Mouse (Mus musculus): Measurements from ENCODE around the gene Syn3. TPM values are rescaled to one million over a fixed set of nuclear protein-coding genes. Genes with fewer than 3 reads are reported as not detected.

Syn3 gene
- polyA plus RNA-seq, 1 experiment from 2014 or later, result 44.1 TPM

- H3K27ac ChIP-seq (ENCODE audit: low read depth, low read length), result no peak overlapping the region
- H3K9ac ChIP-seq (replicated peaks; ENCODE audit: low read depth, low read length), result no peak overlapping the region
- H3K4me1 ChIP-seq (ENCODE audit: control insufficient read depth, insufficient read depth, low read length), result no peaks in the 10 kb centered on the region
- 79% methylated on average over 4 of the region's 4 CpGs for WGBS
- ATAC-seq (ENCODE audit: low read depth), result no peak
- H3K4me3 ChIP-seq (ENCODE audit: low read depth, low read length), result no peak overlapping the region
- H3K9me3 ChIP-seq (ENCODE audit: control insufficient read depth, low read length), result no peaks in the 10 kb centered on the region
- H3K4me2 ChIP-seq (ENCODE audit: low read depth, low read length), result no peak overlapping the region
- H3K27me3 ChIP-seq (ENCODE audit: control insufficient read depth, insufficient read depth, low read length), result no peaks in the 10 kb centered on the region
- H3K36me3 ChIP-seq (ENCODE audit: control insufficient read depth, insufficient read depth, low read length), result no peaks in the 10 kb centered on the region
These were observed 175.3 kb downstream of the Syn3 start for GRCm38 (mm10) chr10:86323275-86323994.

GRCm38 (mm10) chr10:86322006-86322405, 176.7 kb downstream of the Syn3 start:
- no peak overlapping the region for H3K4me3 ChIP-seq (ENCODE audit: low read depth, low read length)
- H3K36me3 ChIP-seq (ENCODE audit: control insufficient read depth, insufficient read depth, low read length), result no peaks in the 10 kb centered on the region
- H3K27me3 ChIP-seq (ENCODE audit: control insufficient read depth, insufficient read depth, low read length), result no peaks in the 10 kb centered on the region
- H3K27ac ChIP-seq (ENCODE audit: low read depth, low read length), result no peak overlapping the region
- WGBS, result 52% methylated on average over 1 of the region's 1 CpGs
- no peak overlapping the region for H3K4me2 ChIP-seq (ENCODE audit: low read depth, low read length)
- no peak overlapping the region for H3K9ac ChIP-seq (replicated peaks; ENCODE audit: low read depth, low read length)
- H3K4me1 ChIP-seq (ENCODE audit: control insufficient read depth, insufficient read depth, low read length), result no peaks in the 10 kb centered on the region
- H3K9me3 ChIP-seq (ENCODE audit: control insufficient read depth, low read length), result no peaks in the 10 kb centered on the region
- no peak for ATAC-seq (ENCODE audit: low read depth)

DNA sequence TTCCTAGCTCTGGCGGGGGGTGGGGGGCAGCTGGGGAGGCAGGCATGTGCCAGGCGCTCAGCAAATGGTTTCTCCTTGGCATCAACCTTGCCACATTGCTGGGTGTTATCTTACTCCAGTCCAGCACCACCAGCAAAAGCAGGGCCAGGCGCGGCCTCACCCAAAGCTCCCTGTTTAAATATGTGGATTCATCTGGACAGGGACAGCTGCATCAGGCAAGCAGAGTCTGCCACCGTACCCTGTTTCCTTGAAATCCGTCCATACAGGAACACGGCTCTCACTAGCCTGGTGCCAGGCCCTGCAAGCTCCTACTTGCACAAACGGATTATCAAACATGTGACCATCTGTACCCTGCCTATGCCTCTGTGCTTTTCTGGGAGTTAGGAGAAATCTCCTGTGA, 177.5 kb downstream of the Syn3 start:
- no peaks in the 10 kb centered on the region for H3K36me3 ChIP-seq (ENCODE audit: control insufficient read depth, insufficient read depth, low read length)
- no peak overlapping the region for H3K4me3 ChIP-seq (ENCODE audit: low read depth, low read length)
- H3K27me3 ChIP-seq (ENCODE audit: control insufficient read depth, insufficient read depth, low read length), result no peaks in the 10 kb centered on the region
- ATAC-seq (ENCODE audit: low read depth), result no peak
- H3K9me3 ChIP-seq (ENCODE audit: control insufficient read depth, low read length), result no peaks in the 10 kb centered on the region
- no peak overlapping the region for H3K9ac ChIP-seq (replicated peaks; ENCODE audit: low read depth, low read length)
- H3K27ac ChIP-seq (ENCODE audit: low read depth, low read length), result no peak overlapping the region
- H3K4me2 ChIP-seq (ENCODE audit: low read depth, low read length), result no peak overlapping the region
- H3K4me1 ChIP-seq (ENCODE audit: control insufficient read depth, insufficient read depth, low read length), result no peaks in the 10 kb centered on the region
- 86% methylated on average over 8 of the region's 8 CpGs for WGBS

- Histone ChIP-seq H3K4me1 (ENCODE audit: control insufficient read depth, insufficient read depth, low read length) (no peaks in the 10 kb centered on the region), H3K9me3 (ENCODE audit: control insufficient read depth, low read length) (no peaks in the 10 kb centered on the region), H3K27ac (ENCODE audit: low read depth, low read length) (no peak overlapping the region), H3K36me3 (ENCODE audit: control insufficient read depth, insufficient read depth, low read length) (no peaks in the 10 kb centered on the region), H3K9ac (replicated peaks; ENCODE audit: low read depth, low read length) (no peak overlapping the region), H3K4me3 (ENCODE audit: low read depth, low read length) (no peak overlapping the region), H3K27me3 (ENCODE audit: control insufficient read depth, insufficient read depth, low read length) (no peaks in the 10 kb centered on the region), H3K4me2 (ENCODE audit: low read depth, low read length) (no peak overlapping the region)
- ATAC-seq (ENCODE audit: low read depth), result no peak
- 84% methylated on average over 5 of the region's 5 CpGs for WGBS
These were observed 178.5 kb downstream of the Syn3 start for GRCm38 (mm10) chr10:86320204-86320603.

DNA sequence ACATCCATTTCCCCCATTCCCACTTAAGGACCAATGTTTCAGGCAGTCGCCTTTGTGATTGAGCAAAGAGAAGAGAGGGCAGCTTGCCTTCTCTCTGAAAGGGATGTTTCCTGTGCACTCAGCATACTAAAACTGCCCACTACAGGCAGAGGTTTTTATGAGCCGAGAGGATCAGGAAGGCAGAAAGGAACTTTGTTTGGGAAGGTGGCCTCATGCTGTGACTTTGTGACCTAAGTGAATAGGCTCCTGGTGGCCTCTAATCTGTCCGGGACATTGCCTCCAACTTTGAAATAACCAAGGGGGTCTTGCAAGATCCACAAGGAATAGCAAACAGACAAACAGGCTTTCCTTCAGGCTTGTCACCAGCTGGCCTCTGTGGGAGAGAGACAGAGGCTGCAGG, 179.2 kb downstream of the Syn3 start:
- ATAC-seq (ENCODE audit: low read depth), result no peak
- H3K4me2 ChIP-seq (ENCODE audit: low read depth, low read length), result no peak overlapping the region
- H3K27me3 ChIP-seq (ENCODE audit: control insufficient read depth, insufficient read depth, low read length), result no peaks in the 10 kb centered on the region
- no peak overlapping the region for H3K4me3 ChIP-seq (ENCODE audit: low read depth, low read length)
- no peaks in the 10 kb centered on the region for H3K36me3 ChIP-seq (ENCODE audit: control insufficient read depth, insufficient read depth, low read length)
- WGBS, result 13% methylated on average over 3 of the region's 3 CpGs
- no peaks in the 10 kb centered on the region for H3K9me3 ChIP-seq (ENCODE audit: control insufficient read depth, low read length)
- no peak overlapping the region for H3K9ac ChIP-seq (replicated peaks; ENCODE audit: low read depth, low read length)
- no peak overlapping the region for H3K27ac ChIP-seq (ENCODE audit: low read depth, low read length)
- no peaks in the 10 kb centered on the region for H3K4me1 ChIP-seq (ENCODE audit: control insufficient read depth, insufficient read depth, low read length)

DNA sequence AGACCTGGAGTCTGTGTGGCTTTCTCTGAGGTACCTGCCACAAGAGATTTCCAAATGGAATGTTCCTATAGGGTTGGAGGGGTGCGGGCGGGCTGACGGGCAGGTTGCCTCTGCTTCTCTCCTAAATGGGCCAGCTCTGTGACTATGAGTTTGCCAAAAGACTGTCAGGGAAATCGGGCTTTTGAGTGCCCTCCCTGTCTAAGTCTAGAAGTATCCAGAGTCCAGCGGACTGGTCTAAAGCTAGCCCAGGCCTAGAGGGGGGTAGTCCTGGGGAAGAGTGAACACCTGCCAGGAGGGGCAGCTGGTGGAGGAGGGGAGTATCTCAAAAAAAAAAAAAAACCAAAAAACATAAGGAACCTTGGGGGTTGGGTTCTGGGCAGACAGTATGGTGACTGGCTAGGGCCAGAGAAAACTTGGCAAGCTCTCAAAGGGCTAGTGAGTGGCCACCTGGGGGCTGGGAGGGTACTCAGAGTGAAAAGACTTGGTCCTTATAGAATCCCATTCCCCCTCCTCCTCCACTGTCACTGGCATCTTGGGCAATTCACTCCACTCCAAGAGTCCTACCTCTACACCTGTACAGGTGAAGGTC, 180.1 kb downstream of the Syn3 start:
- Histone ChIP-seq H3K4me3 (ENCODE audit: low read depth, low read length) (no peak overlapping the region), H3K36me3 (ENCODE audit: control insufficient read depth, insufficient read depth, low read length) (no peaks in the 10 kb centered on the region), H3K4me1 (ENCODE audit: control insufficient read depth, insufficient read depth, low read length) (no peaks in the 10 kb centered on the region), H3K27ac (ENCODE audit: low read depth, low read length) (no peak overlapping the region), H3K9me3 (ENCODE audit: control insufficient read depth, low read length) (no peaks in the 10 kb centered on the region), H3K27me3 (ENCODE audit: control insufficient read depth, insufficient read depth, low read length) (no peaks in the 10 kb centered on the region), H3K9ac (replicated peaks; ENCODE audit: low read depth, low read length) (no peak overlapping the region), H3K4me2 (ENCODE audit: low read depth, low read length) (no peak overlapping the region)
- WGBS, result 73% methylated on average over 5 of the region's 5 CpGs
- ATAC-seq (ENCODE audit: low read depth), result no peak

DNA sequence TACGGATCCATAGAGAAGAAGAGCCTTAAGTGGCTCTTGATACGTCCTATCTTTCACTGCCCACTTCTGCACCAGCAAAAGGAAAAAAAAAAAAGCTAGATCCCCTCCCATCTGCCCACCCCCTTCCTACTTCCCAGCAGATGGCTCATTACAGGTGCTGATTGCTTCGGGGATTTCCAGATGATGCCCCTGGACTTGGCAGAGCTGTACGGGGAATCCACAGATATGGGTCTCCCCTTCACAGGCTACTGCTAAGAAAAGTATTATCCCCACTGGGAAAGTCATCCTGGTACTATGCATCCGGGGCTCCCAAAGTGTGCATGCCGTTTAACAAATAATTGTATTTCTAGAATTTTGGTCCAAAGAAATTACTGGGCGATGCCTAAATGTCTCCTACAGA, 181.1 kb downstream of the Syn3 start:
- Histone ChIP-seq H3K27ac (ENCODE audit: low read depth, low read length) (no peak overlapping the region), H3K27me3 (ENCODE audit: control insufficient read depth, insufficient read depth, low read length) (no peaks in the 10 kb centered on the region), H3K36me3 (ENCODE audit: control insufficient read depth, insufficient read depth, low read length) (no peaks in the 10 kb centered on the region), H3K9ac (replicated peaks; ENCODE audit: low read depth, low read length) (no peak overlapping the region), H3K9me3 (ENCODE audit: control insufficient read depth, low read length) (no peaks in the 10 kb centered on the region), H3K4me2 (ENCODE audit: low read depth, low read length) (no peak overlapping the region), H3K4me3 (ENCODE audit: low read depth, low read length) (no peak overlapping the region), H3K4me1 (ENCODE audit: control insufficient read depth, insufficient read depth, low read length) (no peaks in the 10 kb centered on the region)
- WGBS, result 48% methylated on average over 7 of the region's 7 CpGs
- peak; percentile 50; the same call in 1 of the 2 replicates for ATAC-seq (ENCODE audit: low read depth)

GRCm38 (mm10) chr10:86315513-86315912, 183.2 kb downstream of the Syn3 start:
- WGBS, result 51% methylated on average over 3 of the region's 3 CpGs
- no peak overlapping the region for H3K27ac ChIP-seq (ENCODE audit: low read depth, low read length)

GRCm38 (mm10) chr10:86313448-86313847, 185.2 kb downstream of the Syn3 start:
- no peak overlapping the region for H3K9ac ChIP-seq (replicated peaks; ENCODE audit: low read depth, low read length)
- no peak for ATAC-seq (ENCODE audit: low read depth)
- no peaks in the 10 kb centered on the region for H3K27me3 ChIP-seq (ENCODE audit: control insufficient read depth, insufficient read depth, low read length)
- no peaks in the 10 kb centered on the region for H3K9me3 ChIP-seq (ENCODE audit: control insufficient read depth, low read length)
- no peaks in the 10 kb centered on the region for H3K36me3 ChIP-seq (ENCODE audit: control insufficient read depth, insufficient read depth, low read length)
- H3K27ac ChIP-seq (ENCODE audit: low read depth, low read length), result no peak overlapping the region
- WGBS, result 93% methylated on average over 1 of the region's 1 CpGs
- no peak overlapping the region for H3K4me3 ChIP-seq (ENCODE audit: low read depth, low read length)
- H3K4me1 ChIP-seq (ENCODE audit: control insufficient read depth, insufficient read depth, low read length), result no peaks in the 10 kb centered on the region
- no peak overlapping the region for H3K4me2 ChIP-seq (ENCODE audit: low read depth, low read length)

More at GRCm38 (mm10) chr10:86315513-86315912, 183.2 kb downstream of the Syn3 start:
- no peaks in the 10 kb centered on the region for H3K27me3 ChIP-seq (ENCODE audit: control insufficient read depth, insufficient read depth, low read length)
- no peaks in the 10 kb centered on the region for H3K9me3 ChIP-seq (ENCODE audit: control insufficient read depth, low read length)
- H3K36me3 ChIP-seq (ENCODE audit: control insufficient read depth, insufficient read depth, low read length), result no peaks in the 10 kb centered on the region
- no peak for ATAC-seq (ENCODE audit: low read depth)
- H3K9ac ChIP-seq (replicated peaks; ENCODE audit: low read depth, low read length), result no peak overlapping the region
- no peak overlapping the region for H3K4me2 ChIP-seq (ENCODE audit: low read depth, low read length)
- no peak overlapping the region for H3K4me3 ChIP-seq (ENCODE audit: low read depth, low read length)
- no peaks in the 10 kb centered on the region for H3K4me1 ChIP-seq (ENCODE audit: control insufficient read depth, insufficient read depth, low read length)
